Mouse (Mus musculus): ENCODE results near the gene Usp3.

The Usp3 gene

GRCm38 (mm10) chr9:66505141-66505917 is 87.6 kb downstream of the Usp3 start:
- DNase-seq, result peak; percentile 73

- DNase-seq, result no peak
Measured at GRCm38 (mm10) chr9:66504518-66504917, 88.4 kb downstream of the Usp3 start.

DNA sequence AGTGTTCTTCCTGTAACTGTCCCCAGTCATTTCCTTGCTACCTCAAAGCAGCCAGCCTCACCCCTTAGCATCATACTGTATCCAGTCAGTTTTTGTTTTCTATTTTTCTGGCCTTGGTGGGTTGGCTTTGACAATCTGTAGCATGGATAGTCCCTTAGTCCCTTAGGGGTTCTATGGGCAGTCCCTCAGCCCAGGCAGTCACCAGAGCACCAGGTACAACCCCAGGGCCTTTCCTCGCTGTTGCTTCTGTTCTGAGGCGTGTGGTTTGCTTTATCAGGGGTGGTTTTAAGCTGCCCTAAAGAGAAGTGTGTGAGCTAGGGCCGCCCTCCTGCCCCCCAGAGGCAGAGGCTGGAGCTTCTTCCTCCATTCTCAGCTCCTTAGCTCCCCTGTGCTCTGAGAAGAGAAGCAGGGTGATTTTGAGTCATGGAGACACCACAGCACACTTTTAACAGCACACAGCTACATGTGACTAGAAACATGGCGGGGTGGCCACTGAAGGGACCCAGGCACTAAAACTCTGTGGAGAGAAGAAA is 89.0 kb downstream of the Usp3 start:
- peak; percentile 58 for DNase-seq

GRCm38 (mm10) chr9:66501248-66501647 is 91.7 kb downstream of the Usp3 start:
- DNase-seq, result no peak

GRCm38 (mm10) chr9:66493992-66494391 is 99.0 kb downstream of the Usp3 start:
- no peak for DNase-seq

GRCm38 (mm10) chr9:66492361-66492760 is 100.6 kb downstream of the Usp3 start:
- no peak for DNase-seq

DNA sequence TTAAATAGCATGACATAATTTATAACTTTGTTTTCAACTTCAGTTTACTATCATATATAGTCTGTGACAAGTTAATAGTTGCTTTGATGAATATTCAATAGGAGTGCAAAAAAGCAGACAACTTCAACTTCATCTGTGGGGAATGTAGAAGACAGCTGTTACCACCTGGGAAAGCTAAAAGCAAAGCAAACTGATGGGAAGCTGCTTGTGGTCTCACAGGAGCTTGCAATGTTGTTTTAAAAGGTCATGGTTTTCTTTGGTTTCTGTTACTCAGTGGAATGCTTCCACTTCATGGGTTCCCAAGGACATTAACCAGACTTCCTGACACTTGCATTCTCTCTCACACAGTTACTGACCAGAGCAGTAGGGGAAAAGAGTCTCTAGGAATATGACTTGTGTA is 104.2 kb downstream of the Usp3 start:
- no peak for DNase-seq

GRCm38 (mm10) chr9:66483429-66483828 is 109.5 kb downstream of the Usp3 start:
- DNase-seq, result no peak

- DNase-seq, result no peak
Measured at GRCm38 (mm10) chr9:66477785-66478184, 115.2 kb downstream of the Usp3 start.

DNA sequence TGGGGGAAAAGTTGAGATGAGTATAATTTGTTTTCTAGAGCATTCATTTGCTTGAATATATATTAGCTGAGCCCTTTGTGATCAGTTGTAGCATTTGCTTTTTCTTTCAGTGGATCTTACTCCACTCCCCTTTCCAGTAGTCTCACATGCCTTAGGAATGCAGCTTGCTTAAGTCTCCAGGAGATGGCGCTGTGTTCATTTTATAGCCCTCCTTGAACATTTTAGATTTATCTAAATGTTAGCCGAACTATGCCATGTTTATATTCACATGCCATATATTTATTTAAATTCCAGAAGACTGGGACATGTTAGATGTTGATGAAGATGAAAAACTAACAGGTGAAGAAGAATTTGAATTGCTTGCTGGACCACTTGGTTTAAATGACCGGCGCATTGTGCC is 127.9 kb downstream of the Usp3 start:
- DNase-seq, result peak; percentile 48

All from thymus, postnatal 25 days (tissue).